Mouse (Mus musculus): ENCODE data around the gene Ttbk2.

- TF ChIP-seq POLR2A (IDR thresholded peaks at IDR 0.05; ENCODE audit: borderline replicate concordance, extremely low read depth, low read depth, low read length) (no peak), CTCF (IDR thresholded peaks at IDR 0.05; ENCODE audit: insufficient read depth, low read length) (no peak)
Measured at GRCm38 (mm10) chr2:120724176-120724575, 126.2 kb downstream of the Ttbk2 start.

Measured in lung, adult 2 months (tissue).